Mouse (Mus musculus) cerebellum, postnatal 4 days (tissue): ENCODE measurements at regions not wholly inside any gene's neighbourhood (a gene's known extent, or its start where the extent isn't known, plus 50 kb on each side); places are given as distances from the start of the nearest gene placed in this dataset.

Source experiments
- DNase-seq, 2 experiments: peaks; one replicate each; pipeline ENCODE4 v3.0.0; 2022; ENCODE audit warnings: low spot score in 2 of 2, mixed read lengths in 1 of 2

- DNase-seq: no peak
Measured at GRCm38 (mm10) chr13:79057424-79057823, 857.9 kb upstream of the Nr2f1 start.

- no peak for DNase-seq
Measured at GRCm38 (mm10) chr13:79054481-79054880, 854.9 kb upstream of the Nr2f1 start.

- no peak for DNase-seq
Measured at GRCm38 (mm10) chr13:79053428-79053827, 853.9 kb upstream of the Nr2f1 start.

GRCm38 (mm10) chr13:79047240-79047639, 847.7 kb upstream of the Nr2f1 start:
- no peak for DNase-seq

GRCm38 (mm10) chr13:79044657-79045056, 845.1 kb upstream of the Nr2f1 start:
- no peak for DNase-seq

GRCm38 (mm10) chr13:79037883-79038282, 838.3 kb upstream of the Nr2f1 start:
- no peak for DNase-seq

GRCm38 (mm10) chr13:79035276-79035675, 835.7 kb upstream of the Nr2f1 start:
- DNase-seq: no peak

- no peak for DNase-seq
Measured at GRCm38 (mm10) chr13:79029974-79030373, 830.4 kb upstream of the Nr2f1 start.

- peak in 1 of 2 experiments; percentile 33 for DNase-seq
Measured at GRCm38 (mm10) chr13:79027877-79028760, 828.6 kb upstream of the Nr2f1 start.

- DNase-seq: no peak
Measured at GRCm38 (mm10) chr13:79025645-79026044, 826.1 kb upstream of the Nr2f1 start.

GRCm38 (mm10) chr13:79018051-79018450, 818.5 kb upstream of the Nr2f1 start:
- DNase-seq: peak in 1 of 2 experiments; percentile 14

- DNase-seq: no peak
Measured at GRCm38 (mm10) chr13:79003313-79003712, 803.8 kb upstream of the Nr2f1 start.

- DNase-seq: no peak
Measured at GRCm38 (mm10) chr13:78998855-78999254, 799.3 kb upstream of the Nr2f1 start.

- no peak for DNase-seq
Measured at GRCm38 (mm10) chr13:78992326-78992725, 792.8 kb upstream of the Nr2f1 start.

GRCm38 (mm10) chr13:78985921-78986320, 786.4 kb upstream of the Nr2f1 start:
- DNase-seq: no peak

- DNase-seq: no peak
Measured at GRCm38 (mm10) chr13:78977224-78977780, 777.7 kb upstream of the Nr2f1 start.

GRCm38 (mm10) chr13:78938351-78938741, 738.8 kb upstream of the Nr2f1 start:
- no peak for DNase-seq

GRCm38 (mm10) chr13:78937389-78938350, 738.1 kb upstream of the Nr2f1 start:
- peak in 1 of 2 experiments; percentile 12 for DNase-seq

- no peak for DNase-seq
Measured at GRCm38 (mm10) chr13:78935990-78936650, 736.6 kb upstream of the Nr2f1 start.

- DNase-seq: no peak
Measured at GRCm38 (mm10) chr13:78928347-78928746, 728.8 kb upstream of the Nr2f1 start.

GRCm38 (mm10) chr13:78920802-78921201, 721.2 kb upstream of the Nr2f1 start:
- no peak for DNase-seq
